Mouse (Mus musculus) lung, adult 18-20 months (tissue): ENCODE data around the gene Sgms1.

Source experiments
- DNase-seq, 2 experiments: peaks; one replicate each; pipeline ENCODE4 v3.0.0; 2022; ENCODE audit warnings: mixed read lengths in 2 of 2

Gene Sgms1

DNA sequence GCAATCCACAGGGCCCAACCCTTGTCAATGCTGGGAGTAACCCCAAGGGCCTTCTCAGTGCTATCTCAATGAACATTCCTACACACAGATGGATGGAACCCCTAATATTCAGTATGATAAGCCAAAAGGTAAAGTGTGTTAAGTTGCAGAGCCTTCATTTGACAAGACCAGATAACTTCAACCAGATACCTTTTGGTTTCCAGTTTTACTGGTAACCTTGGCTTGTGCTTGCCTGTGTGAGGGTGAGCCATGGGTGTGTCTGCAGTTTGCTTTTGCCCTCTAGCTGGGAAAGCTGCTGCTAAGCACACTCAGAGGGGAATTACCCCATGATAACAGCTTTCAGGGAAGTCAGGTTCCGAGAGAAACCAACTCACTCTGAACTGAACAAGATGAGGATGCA is 125.8 kb downstream of the Sgms1 start:
- DNase-seq = no peak

DNA sequence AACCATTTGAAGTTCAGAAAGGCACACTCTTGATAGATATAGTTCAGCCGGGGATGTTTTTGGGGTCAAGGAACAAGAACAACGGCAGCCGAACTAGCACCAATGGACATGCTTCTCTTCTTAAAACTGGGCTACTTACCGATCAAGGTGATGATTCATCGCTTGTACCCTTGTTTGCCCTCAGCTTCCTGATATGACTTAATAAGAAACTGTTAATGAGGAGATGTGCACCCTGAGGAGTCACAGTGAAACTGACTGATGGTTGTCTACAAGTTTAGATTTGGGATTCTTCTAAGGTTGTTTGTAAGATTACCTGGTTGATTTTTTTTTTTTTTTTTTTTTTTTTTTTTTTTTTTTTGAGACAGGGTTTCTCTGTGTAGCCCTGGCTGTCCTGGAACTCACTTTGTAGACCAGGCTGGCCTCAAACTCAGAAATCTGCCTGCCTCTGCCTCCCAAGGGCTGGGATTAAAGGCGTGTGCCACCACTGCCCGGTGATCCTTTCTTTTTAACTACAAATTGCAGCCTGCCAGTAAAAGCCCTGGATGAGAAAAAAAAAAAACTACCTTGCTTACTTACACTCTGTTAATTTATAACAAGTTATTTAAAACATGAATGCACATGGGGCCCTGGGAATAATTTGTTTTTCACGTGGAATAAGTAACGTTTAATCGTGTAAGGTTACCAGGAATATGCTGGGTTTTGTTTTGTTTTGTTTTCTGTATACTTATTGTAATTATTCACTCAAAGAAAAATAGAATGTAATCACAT is 126.5 kb downstream of the Sgms1 start:
- no peak for DNase-seq

DNA sequence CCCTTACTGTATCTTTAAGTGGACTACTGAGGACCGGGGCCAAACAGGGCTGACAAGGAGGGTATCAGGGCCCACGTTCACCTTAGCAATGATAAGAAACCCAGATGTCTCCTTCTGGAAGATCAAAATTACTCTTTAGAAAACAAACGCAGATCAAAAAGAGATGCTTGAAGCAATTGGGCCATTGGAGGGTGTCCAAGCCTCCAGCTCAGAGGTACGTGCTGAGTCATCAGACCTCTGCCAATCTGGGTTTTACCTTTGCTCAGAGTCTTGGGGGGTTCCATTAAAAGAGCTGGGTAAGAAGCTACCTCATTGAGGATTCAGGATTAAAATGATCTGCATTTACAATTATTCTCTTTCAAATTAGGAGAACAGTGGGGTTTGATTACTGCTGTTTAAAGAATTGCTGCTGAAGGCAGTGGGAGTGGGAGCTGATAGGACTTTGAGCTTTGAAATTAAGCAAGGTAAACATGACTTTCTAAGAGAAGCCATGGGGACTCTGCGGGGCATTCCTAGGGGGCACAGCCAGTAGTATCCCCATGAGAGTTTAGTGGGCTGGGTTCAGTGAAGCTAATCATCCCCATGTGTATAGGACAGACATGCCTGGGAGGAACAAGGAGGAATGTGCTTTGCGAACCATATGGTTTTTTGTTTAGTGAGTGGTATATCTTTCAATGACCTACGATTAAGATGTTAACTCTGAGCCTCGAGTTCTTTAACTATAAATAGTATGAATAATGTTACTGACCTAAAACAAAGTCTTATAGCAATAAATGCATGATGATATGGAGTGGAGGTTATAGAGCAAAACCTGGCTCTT is 128.4 kb downstream of the Sgms1 start:
- DNase-seq = no peak

DNA sequence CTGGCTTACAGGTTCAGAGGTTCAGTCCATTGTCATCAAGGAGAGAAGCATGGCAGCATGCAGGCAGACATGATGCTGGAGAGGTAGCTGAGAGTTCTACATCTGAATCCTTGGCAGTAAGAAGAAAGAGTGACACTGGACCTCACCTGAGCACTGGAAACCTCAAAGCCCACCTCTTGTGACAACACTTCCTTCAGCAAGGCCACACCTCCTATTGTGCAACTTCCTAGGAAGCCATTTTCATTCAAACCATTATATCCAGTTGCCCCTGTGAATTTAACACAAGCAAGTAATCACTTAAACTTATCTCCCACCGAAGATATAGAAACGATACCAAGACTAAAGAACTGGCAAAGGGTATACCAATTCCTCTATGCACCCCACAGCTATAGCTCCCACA is 129.7 kb downstream of the Sgms1 start:
- DNase-seq = no peak

DNA sequence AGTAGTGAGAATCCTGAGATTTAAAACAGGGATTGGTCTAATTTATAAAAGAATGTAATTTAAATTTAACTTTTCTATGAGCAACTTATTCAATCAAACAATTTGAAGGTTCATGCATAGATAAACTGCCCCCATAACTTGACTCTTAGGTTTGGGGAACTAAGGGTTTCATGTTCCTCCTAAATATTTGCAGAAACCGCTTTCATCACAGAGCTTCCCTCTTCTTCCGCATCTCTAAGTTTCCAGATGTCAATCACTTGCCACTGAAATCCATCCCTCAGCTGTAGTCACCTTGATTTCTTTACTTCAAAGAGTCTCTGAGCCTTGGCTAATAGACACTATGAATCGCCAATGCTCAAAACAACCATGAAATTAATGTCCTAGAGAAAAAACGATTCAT is 130.5 kb downstream of the Sgms1 start:
- DNase-seq = no peak

DNA sequence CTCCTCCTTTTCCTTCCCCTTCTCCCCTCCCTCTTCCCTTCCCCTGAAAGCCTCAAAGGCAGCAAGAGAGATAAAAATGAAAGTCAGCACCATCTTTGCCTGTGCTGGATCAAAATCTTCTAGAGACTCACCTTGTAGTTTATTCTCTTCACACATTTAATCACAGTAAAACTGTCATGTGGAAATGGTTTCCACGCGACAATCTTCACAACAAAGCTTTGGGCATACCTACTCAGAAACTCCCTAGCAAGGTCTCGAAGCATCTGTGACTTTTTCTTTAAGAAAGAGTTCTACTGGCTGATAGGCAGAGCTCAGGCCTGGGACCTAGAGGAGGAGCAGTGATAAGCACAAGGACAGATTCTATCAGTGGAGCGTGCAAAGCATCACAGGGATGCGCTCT is 131.4 kb downstream of the Sgms1 start:
- no peak for DNase-seq

DNA sequence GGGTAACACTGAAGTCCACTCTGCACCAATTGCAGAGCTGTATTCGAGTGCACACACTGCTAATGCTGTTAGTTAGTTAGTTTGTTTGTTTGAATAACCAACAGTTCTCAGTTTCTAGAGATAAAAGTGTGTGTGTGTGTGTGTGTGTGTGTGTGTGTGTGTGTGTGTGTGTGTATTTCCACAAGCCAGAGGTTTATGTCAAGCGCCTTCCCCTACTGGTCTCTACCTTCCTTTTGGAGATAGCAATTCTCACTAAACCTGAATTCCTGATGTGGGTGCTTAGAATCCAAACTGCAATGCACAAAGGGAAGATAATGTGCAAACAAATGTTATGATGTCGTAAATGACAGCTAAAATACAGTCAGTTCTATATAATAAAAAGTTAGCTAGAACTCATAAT is 131.9 kb downstream of the Sgms1 start:
- DNase-seq = no peak

DNA sequence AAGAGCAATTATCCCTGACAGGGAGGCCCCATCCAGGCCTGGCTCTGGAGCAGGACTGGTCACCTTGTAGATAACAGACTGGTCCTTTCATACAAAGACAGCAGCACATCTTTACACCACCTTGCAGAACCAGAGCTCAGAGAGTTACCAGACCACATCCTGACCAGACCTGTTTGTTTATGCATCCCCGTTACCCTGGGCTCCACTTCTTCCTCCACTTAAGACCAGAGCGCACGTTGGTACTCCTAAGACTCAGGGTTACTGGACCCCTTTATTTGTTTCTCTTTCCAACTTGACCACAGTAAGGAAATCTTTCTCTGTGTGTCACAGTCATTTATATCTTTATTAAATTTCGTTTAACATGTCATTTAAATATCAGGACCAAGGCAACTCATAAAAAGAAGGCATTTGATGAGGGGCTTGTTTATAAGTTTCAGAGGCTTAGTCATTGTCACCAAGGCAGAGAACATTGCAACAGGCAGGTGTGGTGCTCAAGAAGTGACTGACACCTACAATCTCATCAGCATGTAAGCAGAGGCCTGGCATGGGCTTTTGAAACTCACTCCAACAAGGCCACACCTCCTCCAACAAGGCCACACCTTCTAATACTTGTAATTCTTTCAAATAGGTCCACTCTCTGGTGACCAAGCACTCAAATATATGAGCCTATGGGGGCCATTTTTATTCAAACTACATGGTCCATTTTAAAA is 132.7 kb downstream of the Sgms1 start:
- no peak for DNase-seq

DNA sequence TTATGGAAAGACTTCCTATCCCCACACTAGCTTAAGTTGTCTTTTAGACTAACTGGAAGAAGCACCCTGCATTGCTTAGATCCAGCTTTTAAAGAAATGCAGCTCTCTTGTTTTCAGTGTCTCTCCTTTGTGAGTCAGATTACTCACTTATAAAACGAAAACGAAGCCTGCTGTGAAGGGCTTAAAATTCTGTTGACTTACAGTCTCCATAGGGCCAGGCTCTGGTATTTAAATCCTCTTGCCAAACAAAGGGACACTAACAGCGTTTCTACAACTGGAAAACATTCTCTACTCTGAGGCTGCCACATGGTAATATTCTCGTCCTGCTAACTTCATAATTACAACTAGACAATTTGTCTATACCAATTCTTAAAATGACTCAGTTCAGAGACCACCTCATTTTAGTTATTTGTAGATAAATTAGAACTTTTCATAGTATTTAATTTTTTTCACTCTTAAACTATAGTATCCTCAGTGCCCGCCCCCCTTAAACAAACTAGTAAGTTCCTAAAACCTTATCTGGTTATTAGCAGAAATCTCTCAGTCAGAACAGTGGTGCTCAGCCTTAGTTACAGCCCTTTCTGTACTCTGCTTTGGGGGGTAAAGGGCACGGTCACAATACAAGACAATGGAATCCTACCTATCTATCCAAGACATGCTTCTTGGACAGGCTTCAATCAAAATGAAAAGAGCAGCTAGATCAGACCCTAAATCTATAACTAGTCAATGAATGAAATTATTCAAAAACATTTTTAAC is 133.9 kb downstream of the Sgms1 start:
- no peak for DNase-seq

DNA sequence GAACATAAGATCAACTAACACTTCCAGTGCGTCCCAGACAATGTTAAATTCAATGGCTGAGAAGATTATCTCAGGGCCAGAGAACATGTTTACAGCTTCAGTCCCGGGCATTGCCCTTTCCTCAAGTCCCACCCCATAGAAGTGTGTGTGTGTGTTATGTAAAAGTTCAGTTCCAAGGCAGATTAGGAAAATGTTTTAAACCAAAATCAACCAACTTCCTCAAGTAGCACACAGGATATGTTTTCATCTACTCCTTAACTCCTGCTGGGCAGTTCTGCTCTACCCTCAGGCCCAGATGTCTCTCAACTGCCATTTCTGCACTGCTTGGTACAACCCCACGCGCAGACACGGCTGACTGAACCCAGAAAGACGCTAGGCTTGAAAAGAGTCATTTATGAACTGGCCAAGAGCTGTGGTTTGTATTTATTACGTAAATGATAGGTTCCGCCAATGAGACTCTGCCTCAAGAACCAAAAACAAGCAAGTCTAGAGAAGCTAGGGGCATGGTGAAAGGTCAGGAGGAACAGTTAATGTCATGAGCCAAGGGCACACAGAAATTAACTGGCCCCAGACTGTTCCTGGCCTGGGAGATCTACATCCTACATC is 134.7 kb downstream of the Sgms1 start:
- DNase-seq = peak; percentile 48 to 49

DNA sequence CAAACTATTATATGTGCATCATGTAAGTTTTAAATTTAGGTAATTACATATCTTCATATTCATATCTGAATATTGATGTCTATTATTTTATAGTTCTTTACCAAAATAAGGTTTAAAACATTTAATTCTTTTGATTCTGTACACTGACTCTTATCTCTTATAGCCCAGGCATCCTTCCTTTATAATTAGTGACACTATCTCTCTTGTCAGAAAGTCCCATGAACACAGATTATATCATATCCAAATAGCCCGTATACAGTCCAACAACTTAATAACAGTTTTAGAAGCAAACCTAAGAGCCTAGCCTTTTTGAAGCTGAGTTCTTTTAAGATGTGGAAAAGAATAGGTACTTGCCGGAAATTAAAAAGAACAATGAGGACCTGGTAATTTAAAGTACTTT is 135.3 kb downstream of the Sgms1 start:
- DNase-seq = no peak

DNA sequence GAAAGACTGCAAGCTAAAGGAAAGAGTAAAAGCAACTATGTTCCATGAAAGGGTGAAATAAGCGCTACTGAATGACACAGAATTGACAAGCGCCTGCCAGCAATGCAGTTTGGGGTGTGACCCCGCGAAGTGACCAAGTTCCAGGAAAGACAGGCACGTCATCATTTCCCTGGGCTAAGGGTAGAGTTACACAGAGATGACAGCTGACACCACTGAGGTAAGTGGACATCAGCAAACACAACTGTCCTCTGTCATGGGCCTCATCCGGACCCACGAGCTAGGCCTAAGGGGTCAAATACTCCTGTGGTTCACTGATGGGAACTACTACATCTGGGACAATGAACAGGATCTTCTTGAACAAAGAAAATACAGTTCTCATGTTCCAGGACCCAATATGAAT is 136.5 kb downstream of the Sgms1 start:
- no peak for DNase-seq

DNA sequence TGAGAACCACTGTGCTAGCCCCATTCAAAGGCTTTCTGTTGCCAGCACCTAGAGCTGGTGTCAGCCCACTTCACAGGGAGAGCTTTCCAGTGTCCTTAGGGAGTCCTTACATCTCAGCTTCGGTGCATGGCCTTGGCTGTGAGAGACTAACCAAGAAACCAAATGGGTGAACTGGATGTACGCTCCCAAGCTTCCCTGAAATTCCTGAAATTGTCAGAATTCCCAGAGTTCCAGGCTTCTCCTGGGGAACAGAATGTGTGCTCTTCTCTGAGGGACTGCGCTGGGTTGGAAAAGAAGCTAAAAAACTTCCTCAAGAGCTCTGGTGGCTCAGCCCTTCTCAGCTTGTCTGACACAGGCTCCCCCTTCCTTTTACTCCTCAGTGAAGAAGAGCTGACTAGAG is 137.1 kb downstream of the Sgms1 start:
- no peak for DNase-seq

DNA sequence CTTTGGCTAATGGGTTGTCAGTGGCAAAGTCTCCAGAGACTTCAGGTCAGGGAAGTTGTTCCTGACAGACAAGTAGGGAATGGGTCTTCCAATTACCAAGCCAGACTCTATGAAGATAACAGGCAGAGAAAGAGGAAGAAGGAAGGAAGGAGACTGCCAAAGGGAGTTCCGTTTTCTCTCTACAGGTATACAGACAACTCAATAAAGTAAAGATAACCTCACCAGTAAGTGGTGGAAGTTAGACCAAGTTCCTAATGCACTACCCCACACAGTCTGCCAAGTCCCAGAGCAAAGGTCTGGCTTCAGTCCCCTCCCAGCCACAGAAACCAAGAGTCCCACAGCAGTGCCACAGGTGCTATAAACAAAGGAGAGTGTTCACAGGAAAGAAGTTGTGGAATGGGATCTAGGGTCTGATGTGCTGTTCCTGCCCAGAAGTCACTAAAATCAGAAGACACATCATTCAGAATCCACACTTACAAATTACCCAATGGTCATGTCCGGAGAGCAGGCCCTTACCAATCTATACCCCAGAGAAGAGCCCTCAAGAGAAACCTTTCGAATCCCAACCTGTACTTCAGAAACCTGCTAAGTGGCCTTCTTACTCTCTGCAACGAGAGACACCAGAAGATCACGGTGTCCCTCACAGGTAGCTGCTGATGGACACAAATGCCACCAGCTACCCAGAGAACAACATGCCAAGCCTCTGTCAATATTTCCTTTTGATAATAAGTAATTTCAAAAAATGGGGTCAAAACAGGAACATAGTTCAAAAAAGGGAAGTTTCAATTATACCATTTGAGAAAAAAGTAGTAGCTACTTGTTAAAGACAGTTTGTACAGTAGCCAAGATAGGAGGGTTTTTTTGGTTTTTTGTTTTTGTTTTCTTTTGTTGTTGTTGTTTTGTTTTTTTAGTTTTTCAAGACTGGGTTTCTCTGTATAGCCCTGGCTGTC is 140.1 kb downstream of the Sgms1 start:
- no peak for DNase-seq

DNA sequence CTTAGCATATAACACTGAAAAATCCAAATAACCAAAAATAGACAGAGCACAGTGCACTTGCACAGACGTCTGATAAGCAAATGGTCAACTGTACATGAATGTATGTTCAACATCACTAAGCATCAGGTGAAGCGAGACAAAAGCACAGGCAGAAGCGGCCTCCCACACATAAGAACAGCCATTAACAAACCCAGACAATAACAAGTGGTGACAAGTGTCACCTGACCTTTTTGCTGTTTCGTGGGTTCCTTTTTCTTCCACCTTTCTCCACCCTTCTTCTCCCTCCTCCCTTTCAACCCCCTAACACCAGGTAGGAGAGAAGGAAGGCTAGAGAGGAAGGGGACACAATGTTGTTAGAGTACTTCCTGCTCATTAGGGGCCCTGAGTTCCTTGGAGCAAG is 144.6 kb downstream of the Sgms1 start:
- DNase-seq = no peak

DNA sequence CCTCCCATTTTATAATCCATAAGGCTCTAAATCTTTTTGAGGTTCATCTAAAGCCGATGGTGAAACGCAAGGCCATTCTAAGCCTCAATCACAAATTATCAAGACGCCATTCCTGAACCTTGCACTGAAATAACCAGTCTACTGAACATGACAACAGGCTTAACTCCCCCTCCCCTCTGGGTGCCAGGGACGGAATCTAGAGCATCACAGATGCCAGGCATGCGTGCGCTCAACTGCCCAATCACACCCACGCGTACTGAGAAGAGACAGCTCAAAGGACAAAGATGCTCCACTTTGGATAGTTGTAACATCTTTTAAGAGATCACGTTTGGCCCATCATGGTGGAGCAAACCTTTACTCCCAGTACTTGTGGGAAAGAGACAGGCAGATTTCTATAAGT is 146.3 kb downstream of the Sgms1 start:
- no peak for DNase-seq

DNA sequence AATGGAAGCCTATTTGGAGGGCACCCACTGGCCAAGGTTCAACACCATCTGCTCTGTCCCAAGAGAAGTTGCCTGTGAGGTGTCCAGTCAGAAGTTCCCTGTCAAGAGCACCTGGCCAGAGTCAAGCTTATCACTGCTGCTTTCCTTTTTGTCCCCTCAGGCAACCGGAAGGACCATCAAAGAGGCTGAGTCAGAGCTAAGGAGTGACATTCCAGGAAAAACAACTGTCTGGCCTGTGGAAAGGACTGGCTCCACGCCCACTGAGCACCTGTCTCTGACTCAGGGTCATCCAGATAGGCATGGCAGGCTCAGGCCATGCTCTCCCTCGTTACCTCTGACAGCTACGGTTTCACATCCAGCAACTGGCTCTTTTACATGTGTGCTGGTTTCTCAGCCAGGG is 147.4 kb downstream of the Sgms1 start:
- peak in 1 of 2 experiments; percentile 34 for DNase-seq

DNA sequence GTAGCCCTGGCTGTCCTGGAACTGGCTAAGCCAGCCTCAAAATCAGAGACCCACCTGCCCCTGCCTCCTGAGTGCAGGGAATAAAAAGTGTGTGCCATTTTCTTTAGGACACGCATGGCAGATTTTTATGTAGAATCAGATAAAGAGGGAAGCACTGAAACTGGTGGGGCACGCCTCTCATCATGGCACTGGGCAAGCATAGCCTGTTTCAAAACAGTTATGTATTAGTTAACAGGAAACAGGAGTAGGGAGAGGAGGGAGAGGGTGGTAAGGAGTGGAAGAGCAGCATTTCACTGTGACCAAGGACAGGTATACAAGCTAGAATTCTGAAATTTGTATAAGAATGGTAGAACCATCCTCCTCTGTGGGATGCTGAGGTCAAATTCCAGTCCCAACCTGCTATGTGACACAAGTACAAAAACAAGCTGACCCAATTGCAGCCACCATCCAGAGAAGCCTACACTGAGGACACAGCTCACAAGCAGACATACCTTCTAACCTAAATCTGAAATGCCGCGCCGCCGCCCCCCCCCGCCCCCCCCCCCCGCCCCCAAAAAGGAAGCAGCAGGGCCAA is 149.0 kb downstream of the Sgms1 start:
- DNase-seq = no peak

DNA sequence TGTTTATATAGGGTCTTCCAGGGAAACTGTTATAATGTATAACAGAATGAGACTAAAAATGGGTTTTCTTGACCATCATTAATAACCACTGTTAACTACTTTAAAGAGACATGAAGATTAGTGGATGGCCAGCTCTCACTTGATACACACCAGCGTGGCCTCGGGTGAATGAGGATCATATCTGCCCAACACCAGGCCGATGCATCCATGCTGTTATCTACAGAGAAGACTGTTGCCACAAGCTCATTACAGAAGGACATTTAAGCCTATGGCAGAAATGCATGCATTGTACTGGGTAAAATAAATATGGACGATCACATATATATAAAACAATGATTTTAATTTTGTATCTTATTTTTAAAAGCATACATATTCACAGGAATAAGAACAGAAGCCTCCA is 149.6 kb downstream of the Sgms1 start:
- DNase-seq = no peak

DNA sequence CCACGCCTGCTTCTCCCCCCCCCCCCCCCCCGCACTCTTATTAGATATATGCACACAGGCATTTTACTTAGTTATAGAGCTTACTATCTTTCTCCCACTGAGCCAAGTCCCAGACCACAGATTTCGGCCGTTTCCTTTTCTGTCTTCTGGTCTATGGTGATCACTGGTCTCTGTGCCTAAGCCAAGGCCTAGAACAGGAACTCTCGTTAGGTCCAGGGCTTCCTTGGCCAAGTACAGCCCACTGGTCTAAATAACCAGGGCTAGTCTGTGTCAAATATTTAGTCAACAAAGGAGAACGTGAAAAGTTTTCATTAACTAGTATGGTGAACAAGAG is 150.1 kb downstream of the Sgms1 start:
- DNase-seq = no peak
